Mouse (Mus musculus) 3T3-L1 (cell line): Measurements from ENCODE around the gene Med26.
A peak's percentile ranks its signal among the peaks of the same experiment; 100 is the strongest.

ENCODE experiments used
- DNase-seq: peaks from one replicate; pipeline ENCODE4 v3.0.0-alpha.2; 2015; ENCODE audit warnings: low read depth, low spot score

The Med26 gene

GRCm38 (mm10) chr8:72547802-72548643 lies at the start of gene Med26:
Med26 (minus strand) TSS chr8:72548270.
- peak; percentile 100 for DNase-seq

GRCm38 (mm10) chr8:72590198-72590597 lies 42.1 kb upstream of the Med26 start:
- peak; percentile 85 for DNase-seq

- no peak for DNase-seq
These were observed 41.2 kb upstream of the Med26 start for GRCm38 (mm10) chr8:72589286-72589685.

GRCm38 (mm10) chr8:72588865-72589264 lies 40.8 kb upstream of the Med26 start:
- DNase-seq: no peak

- no peak for DNase-seq
These were observed 39.7 kb upstream of the Med26 start for GRCm38 (mm10) chr8:72587806-72588205.

- DNase-seq: no peak
These were observed 36.3 kb upstream of the Med26 start for GRCm38 (mm10) chr8:72584390-72584789.

- DNase-seq: peak; percentile 97
These were observed 35.1 kb upstream of the Med26 start for GRCm38 (mm10) chr8:72583056-72583771.

- no peak for DNase-seq
These were observed 31.3 kb upstream of the Med26 start for GRCm38 (mm10) chr8:72579374-72579773.

- DNase-seq: no peak
These were observed 29.9 kb upstream of the Med26 start for GRCm38 (mm10) chr8:72577941-72578340.

- peak; percentile 62 for DNase-seq
These were observed 29.2 kb upstream of the Med26 start for GRCm38 (mm10) chr8:72577266-72577665.

GRCm38 (mm10) chr8:72575915-72576314 lies 27.8 kb upstream of the Med26 start:
- no peak for DNase-seq

GRCm38 (mm10) chr8:72573450-72573849 lies 25.4 kb upstream of the Med26 start:
- no peak for DNase-seq

GRCm38 (mm10) chr8:72572507-72572906 lies 24.4 kb upstream of the Med26 start:
- no peak for DNase-seq

- DNase-seq: peak; percentile 81
These were observed 23.8 kb upstream of the Med26 start, which contains the start of gene Tmem38a for GRCm38 (mm10) chr8:72571611-72572473. Tmem38a (plus strand) TSS chr8:72572055.

- peak; percentile 100 for DNase-seq
These were observed 22.9 kb upstream of the Med26 start, which contains the start of gene Smim7 for GRCm38 (mm10) chr8:72570633-72571610. Smim7 (minus strand) TSS chr8:72571088.

- DNase-seq: no peak
These were observed 17.9 kb upstream of the Med26 start for GRCm38 (mm10) chr8:72565970-72566369.

GRCm38 (mm10) chr8:72561111-72561689 lies 13.1 kb upstream of the Med26 start:
- no peak for DNase-seq

- DNase-seq: no peak
These were observed 7.7 kb upstream of the Med26 start for GRCm38 (mm10) chr8:72555770-72556169.

- DNase-seq: peak; percentile 70
These were observed 1.3 kb upstream of the Med26 start for GRCm38 (mm10) chr8:72549314-72549892.
